Mouse (Mus musculus): ENCODE data around the gene Arhgap20. TPM values are rescaled to one million over a fixed set of nuclear protein-coding genes. Genes with fewer than 3 reads are reported as not detected.

The Arhgap20 gene
- polyA plus RNA-seq, 1 experiment: 1.5 TPM

GRCm38 (mm10) chr9:51843216-51843615, 78.1 kb downstream of the Arhgap20 start:
- no peak for DNase-seq
- TF ChIP-seq POLR2A (IDR thresholded peaks at IDR 0.05; ENCODE audit: borderline replicate concordance, extremely low read depth, low read depth, low read length) (no peak), CTCF (IDR thresholded peaks at IDR 0.05; ENCODE audit: insufficient read depth, low read length) (no peak)
- H3K4me3 ChIP-seq (replicated peaks; ENCODE audit: extremely low read depth, low read depth, low read length): no peak overlapping the region
- 23% methylated on average over 4 of the region's 4 CpGs for WGBS
- H3K4me1 ChIP-seq (ENCODE audit: control insufficient read depth, insufficient read depth, low read length): peaks cover 2% of the 10 kb centered on the region; the same call in 1 of the 2 replicates

- no peak for TF ChIP-seq CTCF (IDR thresholded peaks at IDR 0.05; ENCODE audit: insufficient read depth, low read length)
- WGBS: 93% methylated on average over 10 of the region's 10 CpGs
- DNase-seq: no peak
- Histone ChIP-seq H3K4me1 (ENCODE audit: control insufficient read depth, insufficient read depth, low read length) (peaks cover 2% of the 10 kb centered on the region; the same call in 1 of the 2 replicates), H3K4me3 (replicated peaks; ENCODE audit: extremely low read depth, low read depth, low read length) (no peak overlapping the region)
Observed at GRCm38 (mm10) chr9:51845796-51846195, 80.7 kb downstream of the Arhgap20 start.

- WGBS: 91% methylated on average over 5 of the region's 5 CpGs
- TF ChIP-seq POLR2A (IDR thresholded peaks at IDR 0.05; ENCODE audit: borderline replicate concordance, extremely low read depth, low read depth, low read length): no peak
- TF ChIP-seq CTCF (IDR thresholded peaks at IDR 0.05; ENCODE audit: insufficient read depth, low read length): no peak
Observed at GRCm38 (mm10) chr9:51853772-51854171, 88.6 kb downstream of the Arhgap20 start.

GRCm38 (mm10) chr9:51864273-51864672, 99.1 kb downstream of the Arhgap20 start:
- H3K4me3 ChIP-seq (replicated peaks; ENCODE audit: extremely low read depth, low read depth, low read length): no peak overlapping the region
- no peaks in the 10 kb centered on the region for H3K4me1 ChIP-seq (ENCODE audit: control insufficient read depth, insufficient read depth, low read length)
- DNase-seq: no peak
- 86% methylated on average over 3 of the region's 3 CpGs for WGBS
- no peak for TF ChIP-seq CTCF (IDR thresholded peaks at IDR 0.05; ENCODE audit: insufficient read depth, low read length)
- no peak for TF ChIP-seq POLR2A (IDR thresholded peaks at IDR 0.05; ENCODE audit: borderline replicate concordance, extremely low read depth, low read depth, low read length)

More at GRCm38 (mm10) chr9:51853772-51854171, 88.6 kb downstream of the Arhgap20 start:
- H3K4me3 ChIP-seq (replicated peaks; ENCODE audit: extremely low read depth, low read depth, low read length): no peak overlapping the region
- no peaks in the 10 kb centered on the region for H3K4me1 ChIP-seq (ENCODE audit: control insufficient read depth, insufficient read depth, low read length)
- DNase-seq: no peak

- 43% methylated on average over 4 of the region's 4 CpGs for WGBS
- no peak for DNase-seq
- H3K4me1 ChIP-seq (ENCODE audit: control insufficient read depth, insufficient read depth, low read length): no peaks in the 10 kb centered on the region
- no peak overlapping the region for H3K4me3 ChIP-seq (replicated peaks; ENCODE audit: extremely low read depth, low read depth, low read length)
- TF ChIP-seq CTCF (IDR thresholded peaks at IDR 0.05; ENCODE audit: insufficient read depth, low read length) (no peak), POLR2A (IDR thresholded peaks at IDR 0.05; ENCODE audit: borderline replicate concordance, extremely low read depth, low read depth, low read length) (no peak)
Observed at GRCm38 (mm10) chr9:51866634-51867033, 101.5 kb downstream of the Arhgap20 start.

GRCm38 (mm10) chr9:51869056-51869455, 103.9 kb downstream of the Arhgap20 start:
- H3K4me3 ChIP-seq (replicated peaks; ENCODE audit: extremely low read depth, low read depth, low read length): no peak overlapping the region
- DNase-seq: peak; percentile 59
- 69% methylated on average over 4 of the region's 4 CpGs for WGBS
- no peaks in the 10 kb centered on the region for H3K4me1 ChIP-seq (ENCODE audit: control insufficient read depth, insufficient read depth, low read length)
- no peak for TF ChIP-seq POLR2A (IDR thresholded peaks at IDR 0.05; ENCODE audit: borderline replicate concordance, extremely low read depth, low read depth, low read length)

- no peak for TF ChIP-seq CTCF (IDR thresholded peaks at IDR 0.05; ENCODE audit: insufficient read depth, low read length)
- no peak for TF ChIP-seq POLR2A (IDR thresholded peaks at IDR 0.05; ENCODE audit: borderline replicate concordance, extremely low read depth, low read depth, low read length)
- no peak for DNase-seq
- WGBS: 17% methylated on average over 4 of the region's 4 CpGs
- Histone ChIP-seq H3K4me1 (ENCODE audit: control insufficient read depth, insufficient read depth, low read length) (no peaks in the 10 kb centered on the region), H3K4me3 (replicated peaks; ENCODE audit: extremely low read depth, low read depth, low read length) (no peak overlapping the region)
Observed at GRCm38 (mm10) chr9:51874348-51874747, 109.2 kb downstream of the Arhgap20 start.

- DNase-seq: no peak
- 75% methylated on average over 20 of the region's 20 CpGs for WGBS
- no peaks in the 10 kb centered on the region for H3K4me1 ChIP-seq (ENCODE audit: control insufficient read depth, insufficient read depth, low read length)
- TF ChIP-seq POLR2A (IDR thresholded peaks at IDR 0.05; ENCODE audit: borderline replicate concordance, extremely low read depth, low read depth, low read length) (no peak), CTCF (IDR thresholded peaks at IDR 0.05; ENCODE audit: insufficient read depth, low read length) (no peak)
- H3K4me3 ChIP-seq (replicated peaks; ENCODE audit: extremely low read depth, low read depth, low read length): no peak overlapping the region
Observed at GRCm38 (mm10) chr9:51875531-51875930, 110.4 kb downstream of the Arhgap20 start.

- DNase-seq: no peak
Observed at GRCm38 (mm10) chr9:51881386-51881785, 116.2 kb downstream of the Arhgap20 start.

GRCm38 (mm10) chr9:51881881-51882280, 116.7 kb downstream of the Arhgap20 start:
- TF ChIP-seq CTCF (IDR thresholded peaks at IDR 0.05; ENCODE audit: insufficient read depth, low read length) (no peak), POLR2A (IDR thresholded peaks at IDR 0.05; ENCODE audit: borderline replicate concordance, extremely low read depth, low read depth, low read length) (no peak)
- Histone ChIP-seq H3K4me1 (ENCODE audit: control insufficient read depth, insufficient read depth, low read length) (no peaks in the 10 kb centered on the region), H3K4me3 (replicated peaks; ENCODE audit: extremely low read depth, low read depth, low read length) (no peak overlapping the region)
- WGBS: 51% methylated on average over 4 of the region's 4 CpGs
- DNase-seq: no peak

More at GRCm38 (mm10) chr9:51881386-51881785, 116.2 kb downstream of the Arhgap20 start:
- no peak overlapping the region for H3K4me3 ChIP-seq (replicated peaks; ENCODE audit: extremely low read depth, low read depth, low read length)
- TF ChIP-seq POLR2A (IDR thresholded peaks at IDR 0.05; ENCODE audit: borderline replicate concordance, extremely low read depth, low read depth, low read length) (no peak), CTCF (IDR thresholded peaks at IDR 0.05; ENCODE audit: insufficient read depth, low read length) (no peak)
- 48% methylated on average over 4 of the region's 4 CpGs for WGBS
- no peaks in the 10 kb centered on the region for H3K4me1 ChIP-seq (ENCODE audit: control insufficient read depth, insufficient read depth, low read length)

All from lung, adult 2 months (tissue).